Mouse (Mus musculus) naive thymus-derived CD4-positive, alpha-beta T cell, adult 2 months (primary cell): ENCODE measurements around the gene Tex44.

Experiments used
- DNase-seq: peaks from one replicate; pipeline ENCODE4 v3.0.0-alpha.2; 2011; ENCODE audit warnings: low read depth

Gene Tex44

DNA sequence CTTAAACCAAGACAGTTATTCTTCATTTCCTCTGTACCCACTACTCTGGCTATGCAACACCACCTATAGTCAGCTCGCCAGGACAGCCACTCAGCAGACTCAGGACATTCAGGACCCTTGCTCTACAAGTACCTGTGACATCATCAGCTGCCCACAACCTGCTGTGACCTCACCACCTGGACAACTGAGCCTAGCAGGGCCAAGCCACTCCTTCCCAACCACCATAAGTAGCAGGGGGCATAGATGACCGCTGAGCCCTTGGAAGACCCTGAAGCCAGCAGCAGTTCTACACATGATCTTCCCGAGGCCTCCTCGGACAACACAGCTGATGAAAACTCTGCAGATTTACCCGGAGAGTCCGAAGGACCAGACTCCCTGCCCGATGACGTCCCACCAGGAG lies at the start of gene Tex44, which contains the start of gene Nmur1:
Gene Tex44 (plus strand): TSS at position 202 of the 400 bp plus-strand sequence.
Gene Nmur1 (minus strand): TSS at position 101 of the 400 bp plus-strand sequence.
- DNase-seq: no peak

DNA sequence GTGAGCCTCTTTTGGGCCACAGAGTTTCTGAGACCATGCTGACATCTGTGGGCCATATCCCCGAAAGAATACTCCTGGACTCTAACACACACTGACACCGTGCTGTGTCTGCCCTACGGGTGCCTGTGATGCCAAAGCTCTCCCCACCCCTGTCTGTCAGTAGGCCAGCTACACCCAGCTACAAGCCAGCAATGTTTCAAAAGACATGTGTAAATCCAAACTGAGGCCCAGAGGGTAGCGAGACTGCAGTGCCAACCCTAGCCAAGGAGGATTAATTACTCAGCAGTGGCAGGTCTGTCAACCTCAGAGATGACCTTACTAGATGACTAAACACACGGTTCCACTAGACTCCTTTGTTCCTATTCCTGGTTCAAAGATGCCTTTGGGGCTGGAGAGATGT lies 49.8 kb upstream of the Tex44 start:
- DNase-seq: no peak

DNA sequence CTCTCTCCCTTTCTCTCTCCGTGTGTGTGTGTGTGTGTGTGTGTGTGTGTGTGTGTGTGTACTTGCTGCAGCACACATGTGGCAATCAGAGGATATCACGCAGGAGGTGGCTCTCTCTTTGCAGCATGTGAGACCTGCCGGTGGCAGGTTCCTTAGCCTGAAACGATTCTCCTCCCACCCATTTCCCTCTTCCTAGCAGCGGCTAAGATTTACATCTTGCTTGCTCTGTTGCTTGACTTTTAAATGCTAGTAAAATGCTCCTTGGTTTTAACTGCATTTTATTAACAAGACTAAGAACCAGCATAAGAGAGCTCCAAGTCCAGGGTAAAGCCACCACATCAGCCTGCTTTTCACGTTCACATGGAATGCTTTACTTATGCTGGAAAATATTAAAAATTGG lies 47.5 kb upstream of the Tex44 start:
- no peak for DNase-seq

- DNase-seq: no peak
Measured at GRCm38 (mm10) chr1:86379161-86379569, 47.0 kb upstream of the Tex44 start.

GRCm38 (mm10) chr1:86381027-86381426 lies 45.1 kb upstream of the Tex44 start:
- DNase-seq: peak; percentile 82

- DNase-seq: peak; percentile 85
Measured at GRCm38 (mm10) chr1:86389230-86389629, 36.9 kb upstream of the Tex44 start.

DNA sequence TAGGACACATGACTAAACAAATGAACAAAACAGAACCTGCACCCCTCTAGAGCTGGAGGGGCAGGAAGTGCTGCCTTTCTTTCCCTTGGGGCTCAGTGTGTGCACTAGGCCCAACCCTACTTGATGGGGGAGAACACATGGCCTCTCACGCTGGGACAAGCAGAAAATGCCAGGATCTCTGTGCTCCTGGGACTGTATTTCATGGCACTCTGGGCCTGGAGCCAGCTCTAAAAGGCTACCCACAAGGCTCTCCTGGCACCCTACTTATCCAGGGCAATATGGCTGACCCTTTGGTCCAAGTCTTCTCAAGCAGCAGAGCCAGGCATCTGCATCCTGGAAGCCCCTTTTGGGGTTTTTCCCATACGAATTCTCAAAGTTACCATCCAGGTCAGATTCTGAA lies 34.7 kb upstream of the Tex44 start:
- DNase-seq: no peak

GRCm38 (mm10) chr1:86393219-86393618 lies 32.9 kb upstream of the Tex44 start:
- DNase-seq: peak; percentile 31

DNA sequence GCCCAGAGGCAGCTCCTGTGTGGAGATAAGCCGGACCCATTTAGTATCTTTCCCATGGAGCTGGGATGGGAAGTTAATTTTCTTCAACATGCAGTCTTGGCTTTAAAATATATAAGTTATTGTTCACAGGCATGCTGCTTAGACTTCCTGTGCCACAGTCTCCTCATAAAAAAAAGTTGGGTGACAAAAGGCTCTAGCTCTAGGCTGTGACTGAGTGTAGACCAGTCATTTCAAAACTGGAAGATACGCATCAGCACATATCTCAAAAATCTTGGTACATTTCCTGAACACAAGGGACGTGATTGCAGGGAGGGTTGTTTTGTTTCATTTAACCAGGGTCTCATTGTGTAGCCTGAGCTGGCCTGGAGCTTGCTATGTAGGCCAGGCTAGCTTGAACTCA lies 31.9 kb upstream of the Tex44 start:
- peak; percentile 64 for DNase-seq

GRCm38 (mm10) chr1:86395897-86396296 lies 30.2 kb upstream of the Tex44 start:
- peak; percentile 28 for DNase-seq

DNA sequence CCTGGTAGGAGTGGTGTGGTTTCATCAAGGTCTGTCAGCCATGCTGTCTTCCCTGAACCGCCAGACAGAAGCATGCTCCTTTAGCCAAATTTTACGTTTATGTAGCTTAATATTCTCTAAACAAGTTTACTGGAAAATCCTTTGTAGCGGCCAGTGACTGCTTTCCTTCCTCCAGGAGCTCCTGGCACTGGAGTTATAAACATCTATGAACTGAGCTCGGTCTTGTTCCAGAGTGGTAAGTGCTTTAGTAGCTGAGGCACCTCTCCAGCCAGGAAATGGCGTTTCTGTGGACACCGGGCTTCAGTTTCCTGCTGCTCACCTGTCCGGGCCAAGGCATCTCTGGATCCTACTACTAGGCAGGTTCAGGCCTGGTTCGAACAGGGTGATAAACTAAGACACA lies 28.5 kb upstream of the Tex44 start:
- no peak for DNase-seq

DNA sequence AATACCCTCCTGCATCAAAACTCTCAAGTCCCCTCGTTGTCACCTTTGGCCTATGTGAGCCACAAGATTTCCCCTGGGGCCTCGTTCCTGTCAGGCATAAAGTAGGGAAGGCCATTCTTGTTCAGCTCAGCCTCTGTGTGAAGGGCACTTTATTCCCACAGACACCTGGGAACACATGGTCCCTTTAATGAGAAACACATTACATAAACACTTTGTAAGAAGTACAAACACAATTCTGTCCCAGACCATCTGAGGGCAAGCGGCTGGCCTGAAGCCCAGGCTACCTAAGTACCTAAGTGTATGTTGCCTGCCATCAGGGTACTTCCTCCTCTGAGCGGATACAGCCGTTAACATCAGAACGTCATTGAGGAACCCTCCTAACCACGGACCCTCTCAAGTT lies 27.9 kb upstream of the Tex44 start:
- no peak for DNase-seq

GRCm38 (mm10) chr1:86399322-86399721 lies 26.8 kb upstream of the Tex44 start:
- no peak for DNase-seq

DNA sequence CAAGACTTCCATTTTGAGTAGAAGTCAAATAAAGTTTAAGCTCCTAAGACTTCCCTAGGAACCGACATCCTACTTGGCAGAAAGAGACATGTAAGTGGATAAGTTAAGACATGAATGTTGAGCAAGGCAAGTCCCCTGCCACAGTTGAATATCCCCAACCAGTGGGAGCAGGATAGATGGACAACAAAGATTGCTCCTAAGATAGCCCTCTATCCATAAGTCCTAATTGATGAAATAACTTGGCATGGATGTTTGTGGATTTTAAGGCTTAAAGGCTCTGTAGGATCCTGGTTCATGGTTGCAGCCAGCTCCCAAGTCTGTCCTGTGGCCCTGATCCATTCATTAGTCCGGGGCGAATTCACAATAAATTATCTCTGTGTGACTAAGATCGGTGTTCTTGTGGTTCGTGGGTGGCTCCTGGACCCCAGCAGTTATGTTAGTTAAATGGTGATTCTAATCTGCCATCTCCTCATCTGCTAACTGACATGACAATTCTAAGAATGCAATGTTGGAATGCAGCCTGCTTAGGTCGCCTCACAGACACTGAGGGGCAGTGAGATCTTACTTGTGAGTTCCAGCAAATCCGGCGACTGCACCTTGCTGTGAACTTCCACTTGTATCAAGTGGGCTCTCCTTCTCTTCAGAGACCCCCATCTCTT lies 25.9 kb upstream of the Tex44 start:
- no peak for DNase-seq

DNA sequence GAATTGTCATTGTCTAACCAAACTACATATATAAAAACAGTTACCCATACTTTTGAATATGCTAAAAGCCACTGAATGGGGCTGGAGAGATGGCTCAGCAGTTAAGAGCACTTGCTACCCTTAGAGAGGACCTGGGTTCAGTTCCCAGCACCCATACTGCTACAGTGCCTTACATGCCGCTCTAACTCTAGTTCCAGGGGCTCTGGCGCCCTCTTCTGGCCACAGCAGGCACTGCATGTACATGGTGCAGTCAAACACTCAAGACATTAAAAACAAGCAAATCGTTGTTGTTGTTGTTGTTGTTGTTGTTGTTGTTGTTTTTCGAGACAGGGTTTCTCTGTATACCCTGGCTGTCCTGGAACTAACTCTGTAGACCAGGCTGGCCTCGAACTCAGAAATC lies 21.3 kb upstream of the Tex44 start:
- DNase-seq: peak; percentile 67

DNA sequence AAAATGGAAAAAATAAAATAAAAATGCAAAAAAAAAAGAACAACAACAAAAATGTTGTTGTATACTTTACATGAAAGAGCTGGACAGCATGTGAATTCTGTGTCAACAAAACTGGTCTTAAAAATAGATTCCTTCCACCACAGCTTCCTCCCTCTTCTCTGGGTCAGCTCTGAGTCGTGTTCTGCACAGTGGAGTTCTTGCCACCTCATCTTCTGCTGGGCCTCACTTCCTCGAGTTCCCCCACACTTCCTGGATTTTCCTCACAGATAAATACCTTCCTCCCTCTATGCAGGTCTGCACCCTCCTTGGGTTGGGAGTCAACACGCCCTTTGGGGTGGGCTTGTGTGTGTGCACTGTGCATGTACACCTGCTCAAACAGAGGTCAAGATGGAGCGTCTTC lies 19.8 kb upstream of the Tex44 start:
- DNase-seq: no peak

DNA sequence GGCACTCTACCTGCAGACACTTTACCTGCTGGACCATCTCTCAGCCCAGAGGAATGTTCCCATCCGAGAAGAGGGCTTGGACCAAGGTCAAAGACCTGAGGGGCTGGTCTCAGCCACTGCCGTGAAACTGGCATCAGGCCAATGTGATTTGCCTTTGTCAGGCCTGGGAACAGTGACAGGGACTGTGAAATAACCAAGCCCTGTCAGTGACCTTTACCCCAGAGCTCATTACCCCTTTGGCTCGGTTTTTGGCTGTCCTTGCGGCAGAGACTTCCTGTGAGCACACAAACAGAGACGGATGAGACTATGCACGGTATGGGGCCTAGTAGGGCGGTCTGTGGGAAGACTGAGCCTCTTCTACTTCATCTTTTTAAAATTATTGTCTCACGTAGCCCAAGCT lies 19.2 kb upstream of the Tex44 start:
- peak; percentile 39 for DNase-seq

GRCm38 (mm10) chr1:86408515-86408914 lies 17.6 kb upstream of the Tex44 start:
- DNase-seq: no peak

GRCm38 (mm10) chr1:86409476-86409875 lies 16.7 kb upstream of the Tex44 start:
- DNase-seq: no peak

- no peak for DNase-seq
Measured at GRCm38 (mm10) chr1:86414715-86415114, 11.4 kb upstream of the Tex44 start.

- DNase-seq: peak; percentile 54
Measured at GRCm38 (mm10) chr1:86415144-86415543, 11.0 kb upstream of the Tex44 start.

DNA sequence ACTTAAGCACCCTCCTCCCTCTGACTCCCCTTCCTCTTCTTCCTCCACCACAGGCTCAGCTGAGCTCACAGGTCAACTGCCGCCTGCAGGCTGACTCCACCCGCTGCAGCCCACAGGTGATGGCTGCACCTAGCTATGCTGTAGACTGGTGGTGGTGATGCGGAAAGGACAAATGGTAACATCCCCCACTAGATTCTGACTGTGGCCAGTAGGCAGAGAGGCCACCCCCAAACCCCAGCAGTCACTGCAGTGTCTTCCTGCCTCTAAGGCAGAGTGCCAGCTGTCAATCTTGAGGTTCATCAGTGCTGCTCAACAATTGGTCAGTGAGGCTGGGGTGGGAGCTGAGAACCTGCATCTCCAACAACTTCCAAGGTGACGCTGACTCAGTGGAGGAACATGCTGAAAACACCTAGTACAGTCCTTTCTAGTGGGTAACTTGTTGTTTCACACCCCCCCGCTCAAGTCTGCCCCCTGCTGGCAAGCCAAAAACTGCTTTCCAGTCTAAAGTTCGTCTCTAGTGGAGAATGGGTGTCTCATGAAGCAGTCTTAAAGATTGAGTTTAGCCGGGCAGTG lies 10.4 kb upstream of the Tex44 start:
- DNase-seq: peak; percentile 84

- peak; percentile 70 for DNase-seq
Measured at GRCm38 (mm10) chr1:86416321-86416720, 9.8 kb upstream of the Tex44 start.

GRCm38 (mm10) chr1:86421007-86421406 lies 5.1 kb upstream of the Tex44 start:
- DNase-seq: no peak
